Mouse (Mus musculus): ENCODE results near the gene Arhgef6. TPM values are rescaled to one million over a fixed set of nuclear protein-coding genes. Genes with fewer than 3 reads are reported as not detected.

Gene Arhgef6
- total RNA-seq, 2 experiments from 2014 or later = 113 to 160 TPM

GRCm38 (mm10) chrX:57304784-57305287 is 33.7 kb downstream of the Arhgef6 start:
- ATAC-seq (ENCODE audit: poor library complexity, severe bottlenecking) = peak; percentile 89

DNA sequence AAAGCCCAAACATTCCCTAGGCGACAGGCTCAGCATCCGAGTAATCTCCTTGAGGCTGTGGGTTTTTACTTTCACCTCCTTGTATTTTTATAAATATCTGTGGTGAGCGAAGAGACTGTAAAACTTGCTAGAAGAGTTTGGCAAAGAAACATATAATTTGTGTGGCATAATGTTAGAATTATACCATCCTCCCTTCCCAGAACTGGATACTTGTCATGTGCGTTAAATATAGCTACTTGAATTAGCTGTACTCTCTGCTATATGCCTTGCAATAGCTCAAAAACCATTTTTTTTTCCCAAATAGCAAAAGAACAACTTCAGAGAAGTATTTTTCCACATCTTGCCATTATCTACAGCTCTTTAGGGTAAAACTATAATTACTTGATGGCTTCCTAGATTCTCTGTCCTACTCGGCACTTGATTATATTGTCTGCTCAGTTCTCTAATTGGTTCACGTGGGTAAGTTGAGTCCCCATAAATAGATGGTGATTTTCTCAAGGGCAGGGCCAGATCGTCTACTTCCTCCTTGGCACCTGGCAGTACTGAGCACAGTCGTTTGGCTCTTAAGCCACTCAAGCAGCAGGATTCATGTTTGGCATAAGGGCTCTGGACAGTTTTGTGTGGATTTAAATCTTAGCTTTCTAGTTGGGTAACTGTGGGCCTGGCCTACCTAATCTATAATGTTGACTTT is 35.2 kb downstream of the Arhgef6 start:
- ATAC-seq (ENCODE audit: poor library complexity, severe bottlenecking) = peak; percentile 30; the same call in 1 of the 2 replicates

- ATAC-seq (ENCODE audit: poor library complexity, severe bottlenecking) = peak; percentile 63
These were observed 39.6 kb downstream of the Arhgef6 start for GRCm38 (mm10) chrX:57298946-57299345.

DNA sequence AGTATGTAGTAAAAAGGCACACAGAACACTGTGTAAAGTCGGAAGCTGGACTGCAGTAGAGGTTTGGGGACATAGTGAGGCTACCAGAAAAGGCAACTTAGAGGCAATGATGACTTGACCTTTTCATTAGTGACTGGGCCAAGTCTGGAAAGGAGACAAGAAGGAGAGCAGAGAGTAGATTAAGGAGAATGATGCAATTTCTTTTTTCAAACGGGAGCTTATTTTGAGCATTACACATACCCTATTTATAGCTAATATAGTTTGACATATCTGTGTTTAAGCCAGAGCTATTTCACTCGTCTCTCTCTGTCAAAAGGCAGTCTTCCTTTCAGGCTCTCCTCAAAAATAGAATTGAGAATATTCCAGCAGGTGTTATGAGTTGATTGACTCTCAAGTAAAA is 50.1 kb downstream of the Arhgef6 start:
- ATAC-seq (ENCODE audit: poor library complexity, severe bottlenecking) = no peak

GRCm38 (mm10) chrX:57286281-57286680 is 52.2 kb downstream of the Arhgef6 start:
- no peak for ATAC-seq (ENCODE audit: poor library complexity, severe bottlenecking)

DNA sequence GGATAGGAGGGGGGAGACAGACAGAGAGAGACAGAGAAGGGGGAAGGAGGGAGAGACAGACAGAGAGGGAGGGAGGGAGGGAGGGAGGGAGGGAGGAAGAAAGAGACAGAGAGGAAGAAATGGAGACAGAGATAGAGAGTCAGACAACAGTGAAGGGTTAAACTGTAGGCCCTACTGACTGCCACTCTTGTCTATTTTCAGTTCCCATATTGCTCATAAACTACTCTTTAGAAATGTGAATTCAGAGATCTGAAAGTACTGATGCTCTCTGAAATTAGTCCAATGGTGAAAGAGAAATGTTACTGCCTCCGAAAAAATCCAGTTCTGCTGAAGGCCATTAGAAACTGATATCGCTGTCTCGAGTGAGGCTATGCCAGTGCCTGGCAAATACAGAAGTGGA is 56.3 kb downstream of the Arhgef6 start:
- ATAC-seq (ENCODE audit: poor library complexity, severe bottlenecking) = peak; percentile 67

- ATAC-seq (ENCODE audit: poor library complexity, severe bottlenecking) = no peak
These were observed 60.8 kb downstream of the Arhgef6 start for GRCm38 (mm10) chrX:57277560-57278335.

GRCm38 (mm10) chrX:57263515-57263914 is 75.0 kb downstream of the Arhgef6 start:
- no peak for ATAC-seq (ENCODE audit: poor library complexity, severe bottlenecking)

- ATAC-seq (ENCODE audit: poor library complexity, severe bottlenecking) = no peak
These were observed 77.8 kb downstream of the Arhgef6 start for GRCm38 (mm10) chrX:57260744-57261143.

DNA sequence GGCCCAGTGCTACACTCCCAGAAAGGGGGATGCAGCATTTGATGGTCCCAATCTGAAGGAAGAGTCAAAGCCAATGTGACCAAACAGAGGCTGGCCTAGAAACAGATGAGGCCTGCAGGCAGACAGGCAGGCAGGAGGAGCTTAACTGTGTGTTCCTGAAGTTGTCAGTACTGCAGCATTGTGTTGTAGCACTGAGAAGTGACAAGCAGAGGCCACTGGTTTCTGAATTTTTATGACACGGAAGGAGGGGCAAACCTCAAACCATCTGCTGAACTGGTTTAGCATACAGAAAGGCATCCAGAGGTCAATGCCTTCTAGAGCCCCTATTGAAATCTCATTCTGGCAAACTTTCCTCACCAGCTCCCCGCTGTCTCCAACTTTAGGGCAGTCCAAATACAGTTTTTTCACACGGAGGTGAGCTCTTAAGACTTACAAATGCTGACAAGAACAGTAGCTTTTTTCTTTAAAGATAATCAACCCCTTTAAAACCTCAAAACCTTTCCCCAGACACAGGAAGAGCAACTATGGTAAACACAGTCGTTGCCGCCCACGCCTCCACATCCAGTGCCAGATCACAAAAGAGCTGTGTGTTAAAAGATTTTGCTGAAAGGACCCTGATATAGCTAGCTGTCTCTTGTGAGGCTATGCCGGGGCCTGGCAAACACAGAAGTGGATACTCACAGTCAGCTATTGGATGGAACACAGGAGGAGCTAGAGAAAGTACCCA is 85.0 kb downstream of the Arhgef6 start:
- no peak for ATAC-seq (ENCODE audit: poor library complexity, severe bottlenecking)

GRCm38 (mm10) chrX:57238572-57238971 is 100.0 kb downstream of the Arhgef6 start:
- no peak for ATAC-seq (ENCODE audit: poor library complexity, severe bottlenecking)

GRCm38 (mm10) chrX:57235982-57236381 is 102.5 kb downstream of the Arhgef6 start:
- ATAC-seq (ENCODE audit: poor library complexity, severe bottlenecking) = no peak

- ATAC-seq (ENCODE audit: poor library complexity, severe bottlenecking) = no peak
These were observed 104.9 kb downstream of the Arhgef6 start for GRCm38 (mm10) chrX:57233596-57233995.

DNA sequence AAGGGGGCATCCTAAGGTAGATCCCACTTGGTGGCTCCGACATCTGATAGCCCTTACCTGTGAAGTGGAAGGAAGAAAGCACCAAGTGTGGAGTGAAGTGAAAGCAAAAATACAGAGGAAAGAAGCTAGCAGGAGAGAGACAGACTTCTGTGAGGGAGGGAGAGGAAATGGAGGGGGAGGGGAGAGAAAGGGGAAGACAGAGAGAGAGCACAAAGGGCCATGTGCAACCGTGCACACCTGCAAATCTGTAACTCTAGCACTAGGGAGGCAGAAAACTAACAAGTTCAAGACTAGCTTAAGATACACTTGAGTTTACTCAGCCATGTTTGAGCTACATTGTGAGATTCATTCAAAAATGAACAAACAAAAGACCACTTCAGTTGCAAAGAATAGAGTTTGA is 110.4 kb downstream of the Arhgef6 start:
- ATAC-seq (ENCODE audit: poor library complexity, severe bottlenecking) = peak; percentile 40; the same call in 1 of the 2 replicates

DNA sequence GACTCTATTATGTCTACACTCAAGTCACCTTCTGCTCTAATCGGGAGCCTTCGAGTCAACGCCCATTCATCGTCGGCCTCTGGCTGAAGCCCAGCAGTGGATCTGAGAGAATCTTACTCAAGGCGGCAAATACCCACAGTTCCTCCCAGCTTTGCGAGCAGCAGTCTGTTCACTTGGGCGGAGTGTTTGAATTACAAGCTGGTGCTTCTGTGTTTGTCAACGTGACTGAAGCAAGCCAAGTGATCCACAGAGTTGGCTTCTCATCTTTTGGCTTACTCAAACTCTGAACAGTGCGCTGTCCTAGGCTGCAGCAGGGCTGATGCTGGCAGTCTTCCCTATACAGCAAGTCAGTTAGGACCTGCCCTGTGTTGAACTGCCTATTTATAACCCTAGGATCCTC is 115.2 kb downstream of the Arhgef6 start:
- ATAC-seq (ENCODE audit: poor library complexity, severe bottlenecking) = no peak

GRCm38 (mm10) chrX:57221881-57222280 is 116.6 kb downstream of the Arhgef6 start:
- no peak for ATAC-seq (ENCODE audit: poor library complexity, severe bottlenecking)

DNA sequence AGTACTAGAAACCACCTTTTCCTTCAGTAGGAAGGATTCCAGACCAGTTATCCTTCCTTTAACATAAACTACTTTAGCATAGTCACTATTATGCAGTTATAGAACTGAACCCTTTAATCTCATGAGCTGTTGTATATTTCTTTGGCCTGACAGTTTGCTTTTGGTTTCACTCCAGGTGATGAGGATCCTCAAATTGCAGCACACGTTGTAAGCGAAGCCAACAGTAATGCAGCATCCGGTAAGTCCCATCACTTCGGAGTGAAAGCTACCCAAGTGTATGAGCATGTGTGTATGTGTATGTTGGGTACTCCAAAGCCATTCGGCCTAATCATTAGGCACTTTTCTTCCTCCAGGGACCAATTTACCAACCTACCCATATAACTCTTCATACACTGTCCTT is 119.0 kb downstream of the Arhgef6 start:
- ATAC-seq (ENCODE audit: poor library complexity, severe bottlenecking) = no peak

GRCm38 (mm10) chrX:57216271-57216670 is 122.3 kb downstream of the Arhgef6 start:
- ATAC-seq (ENCODE audit: poor library complexity, severe bottlenecking) = no peak

- ATAC-seq (ENCODE audit: poor library complexity, severe bottlenecking) = no peak
These were observed 123.0 kb downstream of the Arhgef6 start for GRCm38 (mm10) chrX:57215495-57215894.

DNA sequence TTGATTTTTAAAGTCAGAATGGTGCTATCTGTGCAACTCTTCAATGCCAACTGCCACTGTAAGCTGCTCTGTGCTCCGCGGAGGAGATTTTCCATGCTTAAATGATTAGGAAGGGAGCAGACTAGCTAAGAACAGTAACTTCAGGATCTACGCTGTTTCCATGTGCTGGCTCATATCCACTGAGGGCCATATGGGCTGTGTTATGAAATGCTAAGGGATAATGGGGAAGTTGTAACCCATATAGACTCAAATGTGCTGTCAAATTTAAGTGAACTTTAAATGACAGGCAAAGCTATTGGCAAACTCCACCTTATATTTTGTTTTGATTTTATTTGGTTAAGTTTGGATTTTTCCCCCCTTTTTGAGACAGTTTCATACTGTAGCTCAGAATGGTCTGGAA is 125.7 kb downstream of the Arhgef6 start:
- no peak for ATAC-seq (ENCODE audit: poor library complexity, severe bottlenecking)

GRCm38 (mm10) chrX:57211876-57212275 is 126.7 kb downstream of the Arhgef6 start, which contains the start of gene Cd40lg:
Cd40lg (plus strand) TSS chrX:57212143.
- no peak for ATAC-seq (ENCODE audit: poor library complexity, severe bottlenecking)
